Mouse (Mus musculus) limb, embryonic 10.5 days (tissue): Measurements from ENCODE around the gene Lonrf2. TPM values are rescaled to one million over a fixed set of nuclear protein-coding genes. Genes with fewer than 3 reads are reported as not detected.

ENCODE experiments used
- DNase-seq: peaks from one replicate; pipeline ENCODE4 v3.0.0-alpha.2; 2017; ENCODE audit warnings: low spot score
- H3K27ac ChIP-seq: fragments of 300-500 bp; sonication (generic); 2 replicates; pipeline ENCODE4 v1.5.1; 2016; ENCODE audit warnings: mild to moderate bottlenecking
- H3K27me3 ChIP-seq: fragments of 300-500 bp; sonication (generic); 2 replicates; pipeline ENCODE4 v1.6.1; 2016; ENCODE audit warnings: low read depth, mild to moderate bottlenecking; ENCODE audit not compliant: poor library complexity, severe bottlenecking
- H3K36me3 ChIP-seq: fragments of 300-500 bp; sonication (generic); 2 replicates; pipeline ENCODE4 v1.6.1; 2016; ENCODE audit warnings: mild to moderate bottlenecking, moderate library complexity
- H3K4me1 ChIP-seq: fragments of 300-500 bp; sonication (generic); 2 replicates; pipeline ENCODE4 v1.6.1; 2016
- H3K4me3 ChIP-seq: fragments of 300-500 bp; sonication (generic); 2 replicates; pipeline ENCODE4 v1.5.1; 2016; ENCODE audit warnings: mild to moderate bottlenecking, moderate library complexity
- H3K9me3 ChIP-seq: fragments of 300-500 bp; sonication (generic); replicated peaks from 2 replicates; pipeline ENCODE4 v1.6.1; 2016; ENCODE audit warnings: mild to moderate bottlenecking
- WGBS: fragments of 180-500 bp; shearing (Covaris S2); methylation state at CpG from one replicate; pipeline ENCODE4 v1.1.7; 2016; 5-methylcytosine and 5-hydroxymethylcytosine counted together
- polyA plus RNA-seq: library from polyadenylated mRNA; unstranded; fragments of >200 nt; fragmentation: Nextera tagmentation; extraction: Ambion mirVana; gene quantifications from 2 replicates; pipeline ENCODE4 v1.2.1, GENCODE M21; 2016

Lonrf2 gene
- polyA plus RNA-seq, 1 experiment from 2014 or later: 0.38 TPM

GRCm38 (mm10) chr1:38819691-38820090 is 16.8 kb downstream of the Lonrf2 start:
- no peak for DNase-seq
- Histone ChIP-seq H3K4me3 (no peak overlapping the region), H3K27me3 (no peaks in the 10 kb centered on the region), H3K36me3 (no peaks in the 10 kb centered on the region), H3K27ac (no peak overlapping the region), H3K9me3 (no peaks in the 10 kb centered on the region), H3K4me1 (peaks cover 24% of the 10 kb centered on the region)

GRCm38 (mm10) chr1:38817671-38818070 is 18.8 kb downstream of the Lonrf2 start:
- no peak overlapping the region for H3K27ac ChIP-seq
- WGBS: 76% methylated on average over 3 of the region's 3 CpGs
- DNase-seq: no peak

GRCm38 (mm10) chr1:38817268-38817667 is 19.2 kb downstream of the Lonrf2 start:
- 69% methylated on average over 9 of the region's 9 CpGs for WGBS
- Histone ChIP-seq H3K9me3 (no peaks in the 10 kb centered on the region), H3K4me3 (no peak overlapping the region), H3K4me1 (peaks cover 24% of the 10 kb centered on the region), H3K27ac (no peak overlapping the region), H3K36me3 (no peaks in the 10 kb centered on the region), H3K27me3 (no peaks in the 10 kb centered on the region)
- no peak for DNase-seq

More at GRCm38 (mm10) chr1:38817671-38818070, 18.8 kb downstream of the Lonrf2 start:
- Histone ChIP-seq H3K9me3 (no peaks in the 10 kb centered on the region), H3K27me3 (no peaks in the 10 kb centered on the region), H3K4me3 (no peak overlapping the region), H3K4me1 (peaks cover 24% of the 10 kb centered on the region), H3K36me3 (no peaks in the 10 kb centered on the region)

GRCm38 (mm10) chr1:38816306-38816705 is 20.2 kb downstream of the Lonrf2 start:
- WGBS: 60% methylated on average over 4 of the region's 4 CpGs
- H3K4me1 ChIP-seq: peaks cover 20% of the 10 kb centered on the region
- H3K9me3 ChIP-seq: no peaks in the 10 kb centered on the region
- H3K27me3 ChIP-seq: no peaks in the 10 kb centered on the region
- no peaks in the 10 kb centered on the region for H3K36me3 ChIP-seq
- no peak for DNase-seq
- H3K4me3 ChIP-seq: no peak overlapping the region
- no peak overlapping the region for H3K27ac ChIP-seq

GRCm38 (mm10) chr1:38807121-38807520 is 29.4 kb downstream of the Lonrf2 start:
- H3K9me3 ChIP-seq: no peaks in the 10 kb centered on the region
- H3K27ac ChIP-seq: no peak overlapping the region
- H3K4me3 ChIP-seq: no peak overlapping the region
- H3K4me1 ChIP-seq: no peaks in the 10 kb centered on the region
- DNase-seq: no peak
- H3K27me3 ChIP-seq: no peaks in the 10 kb centered on the region
- WGBS: 94% methylated on average over 4 of the region's 4 CpGs
- H3K36me3 ChIP-seq: no peaks in the 10 kb centered on the region

GRCm38 (mm10) chr1:38800402-38800801 is 36.1 kb downstream of the Lonrf2 start:
- no peaks in the 10 kb centered on the region for H3K9me3 ChIP-seq
- no peaks in the 10 kb centered on the region for H3K27me3 ChIP-seq
- H3K36me3 ChIP-seq: no peaks in the 10 kb centered on the region
- H3K4me3 ChIP-seq: no peak overlapping the region
- H3K27ac ChIP-seq: no peak overlapping the region
- WGBS: 75% methylated on average over 7 of the region's 7 CpGs
- no peak for DNase-seq
- H3K4me1 ChIP-seq: no peaks in the 10 kb centered on the region

GRCm38 (mm10) chr1:38799304-38799703 is 37.2 kb downstream of the Lonrf2 start:
- no peaks in the 10 kb centered on the region for H3K36me3 ChIP-seq
- H3K27me3 ChIP-seq: no peaks in the 10 kb centered on the region
- no peaks in the 10 kb centered on the region for H3K4me1 ChIP-seq
- no peak for DNase-seq
- 42% methylated on average over 3 of the region's 3 CpGs for WGBS
- H3K9me3 ChIP-seq: no peaks in the 10 kb centered on the region
- H3K4me3 ChIP-seq: no peak overlapping the region
- H3K27ac ChIP-seq: no peak overlapping the region

- Histone ChIP-seq H3K36me3 (no peaks in the 10 kb centered on the region), H3K27me3 (no peaks in the 10 kb centered on the region), H3K27ac (no peak overlapping the region), H3K9me3 (no peaks in the 10 kb centered on the region), H3K4me1 (no peaks in the 10 kb centered on the region), H3K4me3 (no peak overlapping the region)
- no peak for DNase-seq
- 88% methylated on average over 6 of the region's 6 CpGs for WGBS
Observed at GRCm38 (mm10) chr1:38796936-38797335, 39.6 kb downstream of the Lonrf2 start.

GRCm38 (mm10) chr1:38795496-38795895 is 41.0 kb downstream of the Lonrf2 start:
- Histone ChIP-seq H3K4me1 (no peaks in the 10 kb centered on the region), H3K27ac (no peak overlapping the region), H3K4me3 (no peak overlapping the region), H3K9me3 (no peaks in the 10 kb centered on the region), H3K27me3 (no peaks in the 10 kb centered on the region), H3K36me3 (no peaks in the 10 kb centered on the region)
- DNase-seq: no peak
- WGBS: 67% methylated on average over 5 of the region's 5 CpGs

GRCm38 (mm10) chr1:38791016-38791810 is 45.3 kb downstream of the Lonrf2 start:
- H3K4me3 ChIP-seq: no peak overlapping the region
- H3K27me3 ChIP-seq: 0 out of 2 replicates have a peak, but pooled peaks cover 5% of the 10 kb centered on the region
- 86% methylated on average over 9 of the region's 9 CpGs for WGBS
- H3K36me3 ChIP-seq: no peaks in the 10 kb centered on the region
- no peak for DNase-seq
- H3K27ac ChIP-seq: no peak overlapping the region
- no peaks in the 10 kb centered on the region for H3K9me3 ChIP-seq
- H3K4me1 ChIP-seq: peaks cover 17% of the 10 kb centered on the region

GRCm38 (mm10) chr1:38789988-38790602 is 46.4 kb downstream of the Lonrf2 start:
- Histone ChIP-seq H3K27ac (no peak overlapping the region), H3K4me3 (no peak overlapping the region), H3K27me3 (0 out of 2 replicates have a peak, but pooled peaks cover 5% of the 10 kb centered on the region), H3K36me3 (no peaks in the 10 kb centered on the region), H3K4me1 (peaks cover 17% of the 10 kb centered on the region), H3K9me3 (no peaks in the 10 kb centered on the region)
- DNase-seq: peak; percentile 51
- WGBS: 48% methylated on average over 7 of the region's 7 CpGs

GRCm38 (mm10) chr1:38788904-38789303 is 47.6 kb downstream of the Lonrf2 start:
- no peak for DNase-seq

GRCm38 (mm10) chr1:38787443-38787842 is 49.1 kb downstream of the Lonrf2 start:
- Histone ChIP-seq H3K27ac (no peak overlapping the region), H3K27me3 (0 out of 2 replicates have a peak, but pooled peaks cover 5% of the 10 kb centered on the region), H3K4me3 (no peak overlapping the region), H3K9me3 (no peaks in the 10 kb centered on the region), H3K4me1 (peaks cover 17% of the 10 kb centered on the region), H3K36me3 (no peaks in the 10 kb centered on the region)
- peak; percentile 74 for DNase-seq
- WGBS: 7% methylated on average over 5 of the region's 5 CpGs

More at GRCm38 (mm10) chr1:38788904-38789303, 47.6 kb downstream of the Lonrf2 start:
- no peak overlapping the region for H3K4me3 ChIP-seq
- H3K4me1 ChIP-seq: peaks cover 17% of the 10 kb centered on the region
- H3K27me3 ChIP-seq: 0 out of 2 replicates have a peak, but pooled peaks cover 5% of the 10 kb centered on the region
- 72% methylated on average over 3 of the region's 3 CpGs for WGBS
- H3K27ac ChIP-seq: no peak overlapping the region
- H3K36me3 ChIP-seq: no peaks in the 10 kb centered on the region
- H3K9me3 ChIP-seq: no peaks in the 10 kb centered on the region
